Mouse (Mus musculus) ES-Bruce4 (cell line): ENCODE measurements around the gene Cacna1a. TPM values are rescaled to one million over a fixed set of nuclear protein-coding genes. Genes with fewer than 3 reads are reported as not detected.

ENCODE experiments used
- H3K27ac ChIP-seq: 2 replicates; pipeline ENCODE4 v1.5.1; 2012; ENCODE audit warnings: low read length, inconsistent platforms; ENCODE audit not compliant: insufficient read depth
- H3K27me3 ChIP-seq: 2 replicates; pipeline ENCODE4 v1.6.1; 2012; ENCODE audit warnings: mild to moderate bottlenecking, low read length, inconsistent platforms; ENCODE audit not compliant: control insufficient read depth, poor library complexity, insufficient read depth, severe bottlenecking
- H3K36me3 ChIP-seq: 2 replicates; pipeline ENCODE4 v1.6.1; 2012; ENCODE audit warnings: inconsistent platforms, mild to moderate bottlenecking, low read length, moderate library complexity; ENCODE audit not compliant: control insufficient read depth, poor library complexity, insufficient read depth, severe bottlenecking
- H3K4me1 ChIP-seq: one replicate; pipeline ENCODE4 v1.8.1; 2011; ENCODE audit warnings: low read length; ENCODE audit not compliant: control insufficient read depth, insufficient read depth
- H3K4me3 ChIP-seq: 2 replicates; pipeline ENCODE4 v1.5.1; 2011; ENCODE audit warnings: low read depth, mild to moderate bottlenecking, low read length
- H3K9ac ChIP-seq: 2 replicates; pipeline ENCODE4 v1.6.1; 2012; ENCODE audit warnings: low read depth, mild to moderate bottlenecking, inconsistent platforms; ENCODE audit not compliant: poor library complexity, severe bottlenecking
- H3K9me3 ChIP-seq: replicated peaks from 2 replicates; pipeline ENCODE4 v1.6.1; 2012; ENCODE audit warnings: mild to moderate bottlenecking, low read length, inconsistent platforms; ENCODE audit not compliant: control insufficient read depth, poor library complexity, insufficient read depth, severe bottlenecking
- CTCF ChIP-seq: IDR thresholded peaks from one replicate; pipeline ENCODE4 v1.8.1; 2011; ENCODE audit warnings: low read depth, low read length
- EP300 ChIP-seq: IDR thresholded peaks from 2 replicates; pipeline ENCODE4 v1.6.1; 2011; ENCODE audit warnings: low read depth, low read length; ENCODE audit not compliant: insufficient read depth
- POLR2A ChIP-seq: IDR thresholded peaks from one replicate; pipeline ENCODE4 v1.8.1; 2011; ENCODE audit warnings: low read length; ENCODE audit not compliant: insufficient read depth
- polyA plus RNA-seq: library from polyadenylated mRNA; stranded (reverse); fragments of >200 nt; gene quantifications from 2 replicates; pipeline ENCODE4 v1.2.4, GENCODE M21; 2011; ENCODE audit warnings: low read depth; ENCODE audit not compliant: missing spikeins, insufficient read depth, insufficient read length

Gene Cacna1a
- polyA plus RNA-seq, 1 experiment = 24.0 TPM

- H3K4me1 ChIP-seq = no peaks in the 10 kb centered on the region
- H3K36me3 ChIP-seq = no peaks in the 10 kb centered on the region
- no peak overlapping the region for H3K4me3 ChIP-seq
- TF ChIP-seq CTCF = no peak
- no peak for TF ChIP-seq EP300
- no peak for TF ChIP-seq POLR2A
- H3K9me3 ChIP-seq = no peaks in the 10 kb centered on the region
- no peak overlapping the region for H3K27ac ChIP-seq
- no peaks in the 10 kb centered on the region for H3K27me3 ChIP-seq
- H3K9ac ChIP-seq = no peak overlapping the region
Measured at GRCm38 (mm10) chr8:84446571-84446991, 58.3 kb downstream of the Cacna1a start.

- TF ChIP-seq EP300 (no peak), CTCF (peak; percentile 52)
- Histone ChIP-seq H3K9ac (no peak overlapping the region), H3K27me3 (no peaks in the 10 kb centered on the region)
Measured at GRCm38 (mm10) chr8:84454532-84454931, 66.3 kb downstream of the Cacna1a start.

GRCm38 (mm10) chr8:84458853-84459252 lies 70.6 kb downstream of the Cacna1a start:
- no peak overlapping the region for H3K9ac ChIP-seq
- peak overlapping the region; percentile 2; the same call in 1 of the 2 replicates for H3K27ac ChIP-seq
- no peaks in the 10 kb centered on the region for H3K4me1 ChIP-seq
- H3K27me3 ChIP-seq = no peaks in the 10 kb centered on the region
- peaks cover 10% of the 10 kb centered on the region for H3K9me3 ChIP-seq
- peaks cover 6% of the 10 kb centered on the region; the same call in 1 of the 2 replicates for H3K36me3 ChIP-seq
- TF ChIP-seq CTCF (no peak), POLR2A (no peak), EP300 (no peak)
- no peak overlapping the region for H3K4me3 ChIP-seq

More at GRCm38 (mm10) chr8:84454532-84454931, 66.3 kb downstream of the Cacna1a start:
- Histone ChIP-seq H3K4me3 (no peak overlapping the region), H3K4me1 (no peaks in the 10 kb centered on the region), H3K36me3 (no peaks in the 10 kb centered on the region), H3K27ac (no peak overlapping the region), H3K9me3 (no peaks in the 10 kb centered on the region)

- no peaks in the 10 kb centered on the region for H3K4me1 ChIP-seq
- H3K27ac ChIP-seq = peak overlapping the region; percentile 16; the same call in 1 of the 2 replicates
- no peak overlapping the region for H3K9ac ChIP-seq
- H3K36me3 ChIP-seq = peaks cover 6% of the 10 kb centered on the region; the same call in 1 of the 2 replicates
- H3K9me3 ChIP-seq = peaks cover 10% of the 10 kb centered on the region
- no peaks in the 10 kb centered on the region for H3K27me3 ChIP-seq
- H3K4me3 ChIP-seq = no peak overlapping the region
- TF ChIP-seq CTCF = no peak
- TF ChIP-seq POLR2A = no peak
- TF ChIP-seq EP300 = no peak
Measured at GRCm38 (mm10) chr8:84459276-84459675, 71.0 kb downstream of the Cacna1a start.

- no peaks in the 10 kb centered on the region for H3K27me3 ChIP-seq
- no peak overlapping the region for H3K27ac ChIP-seq
- no peak overlapping the region for H3K9ac ChIP-seq
- H3K4me3 ChIP-seq = no peak overlapping the region
- no peaks in the 10 kb centered on the region for H3K4me1 ChIP-seq
- H3K36me3 ChIP-seq = peaks cover 6% of the 10 kb centered on the region; the same call in 1 of the 2 replicates
- TF ChIP-seq CTCF = no peak
- TF ChIP-seq POLR2A = no peak
- TF ChIP-seq EP300 = no peak
- peaks cover 10% of the 10 kb centered on the region for H3K9me3 ChIP-seq
Measured at GRCm38 (mm10) chr8:84460698-84461097, 72.5 kb downstream of the Cacna1a start.

- Histone ChIP-seq H3K4me3 (no peak overlapping the region), H3K9me3 (peaks cover 3% of the 10 kb centered on the region), H3K9ac (no peak overlapping the region), H3K27ac (no peak overlapping the region), H3K36me3 (peaks cover 6% of the 10 kb centered on the region; the same call in 1 of the 2 replicates), H3K27me3 (no peaks in the 10 kb centered on the region), H3K4me1 (no peaks in the 10 kb centered on the region)
- TF ChIP-seq EP300 = no peak
- TF ChIP-seq CTCF = no peak
- no peak for TF ChIP-seq POLR2A
Measured at GRCm38 (mm10) chr8:84466932-84467331, 78.7 kb downstream of the Cacna1a start.
